Mouse (Mus musculus): Measurements from ENCODE around the gene Ypel3. TPM values are rescaled to one million over a fixed set of nuclear protein-coding genes. Genes with fewer than 3 reads are reported as not detected.

Ypel3 gene
- total RNA-seq, 2 experiments from 2014 or later, result 91.4 to 110 TPM

DNA sequence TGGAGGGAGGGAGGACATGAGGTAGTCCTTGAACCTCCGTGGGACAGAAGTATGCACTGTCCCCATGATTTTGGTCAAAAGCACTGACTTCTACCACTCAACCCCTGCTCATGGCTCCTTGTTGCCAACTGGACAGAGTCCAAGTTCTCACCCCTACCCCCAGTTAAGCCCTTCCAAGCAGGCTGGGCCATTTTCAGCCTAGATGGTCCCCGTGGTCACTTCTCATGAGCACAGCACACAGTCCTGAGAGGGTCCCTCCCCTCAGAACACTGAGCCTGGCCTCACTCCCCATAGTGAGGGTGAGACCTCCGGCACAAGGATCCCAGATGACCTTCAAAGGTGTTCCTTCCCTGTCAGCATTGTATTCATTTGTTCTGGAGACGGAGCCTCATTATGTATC, 12.4 kb downstream of the Ypel3 start:
- intact Hi-C loops (cut with DNase I), result no loop called here
- DNase-seq, result no peak

DNA sequence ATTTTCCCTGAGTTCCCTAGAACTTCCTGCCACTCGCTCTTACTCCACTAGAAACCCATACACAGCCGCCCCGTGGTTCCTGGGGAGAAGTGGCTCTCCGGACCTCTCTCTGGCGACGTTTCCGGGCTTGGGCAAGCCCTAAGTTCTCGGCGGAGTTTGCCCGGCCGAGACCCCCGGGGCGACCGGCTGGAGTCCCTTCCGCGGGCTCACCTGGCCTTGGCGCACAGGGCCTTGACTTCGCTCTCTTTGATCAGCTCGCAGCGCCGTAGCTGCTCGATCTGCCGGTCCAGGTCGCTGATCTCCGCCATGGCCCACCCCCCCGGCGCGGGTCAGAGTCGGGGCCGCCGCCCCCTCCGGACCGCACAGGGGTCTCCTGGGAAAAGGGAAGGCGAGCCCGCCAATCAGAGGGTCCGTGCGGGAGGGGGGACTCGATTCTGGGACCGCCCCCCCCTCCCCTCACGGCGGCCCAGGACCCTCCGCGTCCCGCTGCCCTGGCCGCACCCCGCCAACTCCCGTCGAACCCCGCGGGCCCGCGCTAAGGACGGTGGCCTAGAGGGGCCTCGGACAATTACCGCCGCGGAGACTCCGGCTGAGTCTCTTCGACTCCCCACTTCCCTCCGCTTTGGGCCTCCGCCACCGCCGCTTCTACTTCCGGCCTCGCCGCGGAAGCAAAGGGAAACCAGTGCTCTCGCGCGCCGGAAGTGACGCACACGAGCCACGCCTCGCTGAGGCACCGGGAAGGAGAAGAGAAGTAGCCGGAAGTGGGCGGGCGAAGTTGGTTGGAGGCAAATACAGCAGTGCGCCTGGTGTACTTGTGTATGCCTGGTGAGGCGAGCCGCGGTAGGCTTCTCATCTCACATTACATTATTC, 15.3 kb downstream of the Ypel3 start, which contains the start of gene Ppp4c:
Gene Ppp4c (minus strand): TSS at position 646 of the 870 bp plus-strand sequence.
- intact Hi-C loops (cut with DNase I), result loop anchor here (1.0 to 5.0 kb wide), 3 partner anchors 12 to 95 kb away; partner anchors contain the start of genes Bola2 and Slx1b
- DNase-seq, result peak; percentile 95

DNA sequence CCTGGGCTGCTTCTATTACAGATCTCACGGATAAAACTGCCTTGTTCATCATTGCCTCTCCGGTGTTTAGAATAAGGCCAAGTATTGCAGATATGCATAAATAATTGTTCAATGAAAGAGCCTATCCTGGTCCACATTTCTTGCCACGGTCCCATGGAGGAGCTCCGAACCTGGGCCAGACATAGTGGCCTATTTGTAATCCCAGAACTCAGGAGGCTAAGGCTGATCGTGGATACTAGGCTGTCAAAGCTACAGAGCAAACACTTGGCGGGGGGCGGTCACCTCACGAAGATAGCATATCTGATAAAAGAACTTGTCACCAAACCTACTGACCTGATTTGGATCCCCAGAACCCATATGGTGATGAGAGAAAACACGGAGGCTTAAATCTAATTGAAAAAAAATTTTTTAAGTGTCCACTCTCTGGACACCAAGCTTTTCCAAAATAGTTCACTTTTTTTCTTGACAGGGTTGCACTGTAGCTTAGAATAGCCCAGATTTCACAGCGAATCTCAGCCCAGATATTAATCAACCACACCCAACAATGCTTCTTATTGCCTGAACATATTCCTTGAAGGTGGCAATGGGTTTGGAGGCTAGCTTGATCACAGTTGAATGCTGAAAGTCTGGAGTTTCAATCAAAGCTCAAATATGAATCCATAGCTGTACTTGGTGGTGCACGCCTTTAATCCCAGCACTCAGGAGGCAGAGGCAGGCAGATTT, 16.1 kb downstream of the Ypel3 start:
- intact Hi-C loops (cut with DNase I), result loop anchor here (1.0 to 5.0 kb wide), 2 partner anchors 13 to 96 kb away; partner anchors contain the start of genes Bola2 and Slx1b
- DNase-seq, result no peak

DNA sequence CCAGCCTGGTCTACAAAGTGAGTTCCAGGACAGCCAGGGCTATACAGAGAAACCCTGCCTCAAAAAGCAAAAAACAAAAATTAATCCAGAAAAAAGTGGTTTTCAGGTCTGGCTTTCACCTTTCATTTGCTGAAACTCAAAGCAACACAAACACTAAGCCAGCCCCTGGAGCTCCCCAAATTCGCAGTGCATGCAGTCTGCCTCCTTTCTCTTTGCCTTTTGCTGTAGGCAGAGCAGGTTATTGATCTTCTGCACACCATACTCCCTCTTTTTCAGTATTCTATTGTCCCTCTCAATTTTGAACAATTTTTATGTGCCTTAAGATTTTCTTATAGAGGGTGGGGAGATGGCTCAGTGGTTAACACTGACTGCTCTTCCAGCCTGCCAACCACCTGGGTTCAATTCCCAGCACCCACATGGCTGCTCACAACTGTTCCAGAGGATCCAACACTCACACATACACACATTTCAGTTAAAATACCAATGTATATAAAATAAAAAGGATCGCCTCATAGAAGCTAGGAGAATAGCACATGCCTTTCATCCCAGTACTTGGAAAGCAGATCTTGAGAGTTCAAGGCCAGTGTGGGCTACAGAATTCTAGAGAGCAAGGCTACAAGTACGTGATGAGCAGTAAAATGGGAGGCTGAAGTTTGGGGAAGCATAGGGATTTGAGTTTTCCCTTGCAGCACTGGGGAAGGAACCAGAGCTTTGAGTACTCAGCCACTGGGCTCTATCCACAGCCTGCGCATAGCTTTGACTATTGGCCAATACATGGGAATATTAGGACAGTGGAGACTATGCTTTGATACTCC, 16.9 kb downstream of the Ypel3 start:
- no peak for DNase-seq
- intact Hi-C loops (cut with DNase I), result loop anchor here (5.0 kb wide), 1 partner anchor 96 kb away; the partner anchor contains the start of genes Bola2 and Slx1b

DNA sequence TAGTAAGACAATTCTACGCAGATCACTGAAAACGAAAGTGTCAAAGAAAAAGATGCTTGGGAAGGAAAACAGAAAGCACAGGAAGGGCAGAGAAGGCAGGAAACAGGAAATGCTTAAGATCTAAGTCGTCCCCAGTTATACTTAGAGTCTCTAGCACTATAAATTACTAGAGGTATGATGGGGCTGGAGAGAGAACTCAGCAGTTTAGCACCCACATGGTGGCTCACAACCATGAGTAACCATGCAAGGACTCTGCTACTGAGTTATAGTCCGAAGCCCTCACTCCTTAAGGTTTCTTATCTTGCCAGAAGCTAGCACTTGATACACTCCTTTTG, 17.5 kb downstream of the Ypel3 start:
- intact Hi-C loops (cut with DNase I), result loop anchor here (5.0 kb wide), 1 partner anchor 97 kb away; the partner anchor contains the start of genes Bola2 and Slx1b
- DNase-seq, result no peak

DNA sequence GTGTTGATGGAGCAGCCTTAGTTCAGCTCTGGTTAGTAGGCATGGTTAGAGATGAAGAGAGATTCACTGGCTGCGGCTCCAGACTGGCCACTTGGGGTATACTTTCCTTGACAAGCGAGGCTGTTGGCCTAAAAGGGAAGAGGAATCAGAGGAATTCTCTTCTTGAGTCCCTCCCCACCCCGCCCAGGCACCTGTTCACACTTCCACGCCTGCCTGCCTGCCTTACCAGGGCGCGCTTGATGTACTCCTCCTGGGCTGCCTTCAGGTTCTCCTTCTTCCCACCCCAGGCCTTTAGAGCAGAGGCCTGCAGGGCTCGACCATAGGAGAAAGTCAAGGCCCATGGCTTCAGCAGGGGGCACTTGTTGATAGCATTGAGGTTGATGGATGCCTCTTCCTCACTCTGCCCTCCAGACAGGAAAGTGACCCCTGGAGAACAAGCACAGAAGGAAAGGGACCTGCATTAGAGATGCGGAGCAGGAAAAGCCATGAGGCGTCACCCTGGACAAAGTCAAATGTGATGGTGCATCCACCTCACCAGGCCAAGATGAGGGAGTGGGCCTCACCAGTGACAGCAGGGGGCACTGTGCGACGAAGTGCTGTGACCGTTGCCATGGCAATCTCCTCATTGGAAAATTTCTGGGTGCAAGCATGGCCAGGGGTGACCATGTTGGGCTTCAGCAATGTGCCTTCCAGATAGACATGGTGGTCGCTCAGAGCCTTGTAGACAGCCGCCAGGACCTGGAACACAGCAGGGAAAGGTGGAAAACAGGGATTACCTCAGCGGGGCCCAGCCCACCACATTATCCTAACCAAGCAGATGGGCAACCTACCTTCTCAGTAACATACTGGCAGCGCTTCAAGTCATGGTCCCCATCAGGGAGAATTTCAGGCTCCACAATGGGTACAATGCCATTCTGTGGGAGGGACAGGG, 18.9 kb downstream of the Ypel3 start:
- intact Hi-C loops (cut with DNase I), result no loop called here
- DNase-seq, result no peak

DNA sequence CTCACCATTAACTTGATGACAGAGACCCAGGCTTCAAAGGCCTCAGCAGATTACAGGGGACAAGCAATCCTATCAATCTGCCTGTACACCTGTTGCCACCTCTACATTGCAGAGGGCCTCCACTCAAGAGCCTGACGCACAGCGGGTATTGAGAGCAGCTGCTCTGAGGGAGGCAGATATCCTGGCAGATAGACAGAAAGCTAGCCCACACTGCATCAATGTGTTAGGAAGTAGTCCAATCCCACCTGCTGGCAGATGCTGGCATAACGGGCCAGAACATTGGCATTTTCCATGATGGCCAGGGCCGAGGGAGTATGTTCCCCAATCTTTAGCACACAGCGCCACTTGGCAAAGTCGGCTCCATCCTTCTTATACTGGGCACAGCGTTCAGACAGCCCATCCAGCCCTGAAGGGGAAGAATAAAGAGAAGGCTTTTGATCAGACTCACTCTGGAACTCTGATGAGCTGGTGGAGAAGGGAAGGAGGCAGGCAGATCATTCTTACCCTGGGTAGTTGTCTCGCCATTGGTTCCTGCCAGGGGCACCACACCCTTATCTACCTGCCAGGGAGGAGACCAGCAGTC, 19.7 kb downstream of the Ypel3 start:
- no peak for DNase-seq
- intact Hi-C loops (cut with DNase I), result no loop called here

DNA sequence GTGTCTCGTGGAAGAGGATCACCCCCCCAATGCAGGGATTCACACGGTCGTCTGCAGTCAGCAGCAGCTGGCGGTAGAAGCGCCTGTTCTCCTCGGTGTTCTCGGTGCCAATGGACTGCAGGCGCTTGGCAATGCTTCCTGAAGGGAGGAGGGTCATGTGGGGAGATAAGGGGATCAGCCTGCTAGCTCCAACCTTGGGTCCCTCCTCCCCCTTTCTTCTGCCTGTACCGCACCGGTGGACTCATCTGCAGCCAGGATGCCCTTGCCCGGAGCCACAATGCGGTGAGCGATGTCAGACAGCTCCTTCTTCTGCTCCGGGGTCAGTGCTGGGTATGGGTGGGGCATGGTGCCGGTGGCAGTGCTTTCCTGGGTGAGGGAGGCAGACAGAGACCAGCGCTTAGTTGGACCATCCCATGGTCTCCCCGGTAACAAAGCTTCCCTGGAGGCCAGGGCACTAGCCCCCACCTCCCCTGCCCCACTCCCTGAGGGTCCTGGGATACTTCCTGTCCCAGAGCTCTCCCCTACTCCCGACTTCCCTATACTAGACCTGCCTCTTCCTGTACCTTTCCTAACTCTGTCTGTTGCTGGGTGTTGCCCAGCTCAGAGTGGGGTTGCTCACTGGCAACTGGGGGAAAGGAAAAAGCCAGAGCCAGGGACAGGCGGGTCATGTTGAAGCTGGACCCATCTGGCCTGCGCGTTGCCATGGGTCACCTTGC, 20.8 kb downstream of the Ypel3 start, which contains the start of gene Fam57b:
Gene Fam57b (plus strand): TSS at position 258 of the 716 bp plus-strand sequence.
- DNase-seq, result peak; percentile 45 to 64
- intact Hi-C loops (cut with DNase I), result loop anchor here (1.0 to 2.0 kb wide), 2 partner anchors 20 to 39 kb away; partner anchors contain the start of gene Mapk3

DNA sequence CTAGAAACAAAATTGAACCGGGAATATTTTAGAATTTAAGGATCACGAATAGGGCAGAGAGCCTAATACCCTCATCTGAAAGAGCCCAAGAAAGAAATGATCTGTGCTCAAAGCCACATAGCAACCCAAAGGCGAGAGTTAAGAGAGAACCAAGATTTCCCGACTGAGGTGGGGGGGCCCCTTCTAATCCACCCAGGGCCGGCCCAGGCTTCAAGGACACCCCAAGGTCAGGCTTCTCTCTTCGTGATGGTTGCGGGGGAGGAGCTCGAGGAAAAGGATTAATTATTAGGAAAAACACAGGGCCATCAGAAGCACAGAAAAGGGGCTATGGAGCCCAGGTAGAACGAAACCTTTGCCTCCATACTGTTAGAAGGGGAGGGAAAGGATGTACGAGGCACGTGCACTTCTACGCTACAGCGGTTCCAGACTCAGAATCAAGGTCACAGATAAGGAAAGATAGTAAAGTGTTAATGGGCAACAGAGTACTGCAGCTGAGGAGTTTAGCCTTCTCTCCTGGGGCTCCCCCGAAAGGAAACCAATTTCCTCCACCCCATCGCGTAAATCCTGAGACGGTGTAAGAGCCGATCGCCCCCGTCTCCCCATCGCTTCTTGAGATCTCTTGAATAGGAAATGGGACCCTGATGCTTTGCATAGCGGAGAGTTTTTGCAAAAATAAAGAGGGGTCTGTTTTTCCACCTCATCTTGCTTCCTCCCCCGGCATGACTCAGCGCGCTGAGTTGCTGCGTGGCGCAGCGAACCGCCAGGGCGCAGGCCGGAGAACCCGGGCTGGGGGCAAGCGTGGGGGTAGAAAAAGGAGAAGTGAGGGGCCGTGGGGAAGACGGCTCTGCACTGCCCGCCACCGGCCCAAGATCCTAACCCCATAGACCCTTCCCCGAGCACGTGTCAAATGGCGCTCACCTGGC, 21.6 kb downstream of the Ypel3 start:
- DNase-seq, result peak in 1 of 2 experiments; percentile 56
- intact Hi-C loops (cut with DNase I), result loop anchor here (2.0 kb wide), 1 partner anchor 40 kb away; the partner anchor contains the start of gene Mapk3

DNA sequence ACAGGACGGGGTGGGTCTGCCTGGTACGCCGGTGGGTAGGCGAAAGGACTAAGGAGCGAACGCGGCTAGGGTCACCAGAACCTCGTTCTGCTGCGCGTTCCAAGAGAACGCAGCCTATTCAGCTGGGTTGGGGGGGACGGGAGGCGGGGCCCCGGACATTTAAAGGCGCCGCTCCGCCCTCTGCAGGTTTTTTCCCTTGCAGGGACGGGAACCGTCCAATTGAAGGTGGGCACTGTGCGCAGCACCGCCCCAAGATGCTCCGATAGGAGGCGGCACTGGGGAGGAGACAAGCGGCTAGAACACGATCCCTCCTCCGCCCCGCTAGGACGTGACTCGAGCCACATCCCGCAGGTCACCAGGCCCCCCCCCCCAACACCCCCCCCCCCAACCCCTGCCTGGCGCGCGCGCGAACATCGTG, 22.3 kb downstream of the Ypel3 start:
- DNase-seq, result peak; percentile 95 to 96
- intact Hi-C loops (cut with DNase I), result loop anchor here (2.0 kb wide), 1 partner anchor 40 kb away; the partner anchor contains the start of gene Mapk3

DNA sequence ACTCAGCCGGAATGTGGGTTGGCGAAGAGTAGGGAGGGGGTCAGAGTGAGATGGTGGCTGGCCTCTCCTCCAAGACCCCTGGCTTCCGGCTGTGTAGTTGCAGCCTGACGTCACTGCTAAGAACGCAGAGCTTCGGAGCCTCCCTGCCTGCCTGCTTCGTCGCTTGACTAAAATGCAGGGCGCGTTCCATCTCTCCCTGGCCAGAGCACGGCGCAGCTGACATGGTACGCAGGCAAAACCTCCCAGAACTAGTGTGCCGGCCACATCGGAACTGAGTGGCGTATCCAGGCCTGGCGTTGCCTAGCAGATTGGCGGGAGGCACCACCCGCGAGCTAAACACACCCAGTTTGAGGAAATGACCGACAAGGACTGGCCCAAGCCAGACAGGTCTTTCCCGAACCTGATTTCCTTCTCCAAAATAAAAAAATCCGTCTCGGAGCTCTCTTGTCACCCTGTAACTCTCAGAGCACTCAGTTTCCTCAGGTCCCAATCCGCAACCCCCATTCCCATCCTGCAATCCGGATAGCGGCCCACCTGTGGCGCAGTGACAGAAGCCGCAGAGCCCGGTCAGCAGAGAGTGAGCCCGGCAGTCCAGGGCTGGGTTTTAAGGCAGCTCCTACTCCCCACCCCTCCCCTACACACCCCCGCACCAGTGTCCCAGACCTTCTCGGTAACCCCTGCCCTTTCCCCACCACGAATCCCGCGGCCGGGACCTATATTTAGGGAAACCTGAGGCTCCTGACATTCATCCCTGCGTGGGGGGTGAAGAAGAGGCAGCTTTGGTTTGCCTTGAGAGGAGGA, 22.9 kb downstream of the Ypel3 start:
- DNase-seq, result peak in 1 of 2 experiments; percentile 81
- intact Hi-C loops (cut with DNase I), result loop anchor here (2.0 to 5.0 kb wide), 2 partner anchors 41 to 63 kb away; partner anchors contain the start of genes Hirip3, Ino80e and Mapk3

DNA sequence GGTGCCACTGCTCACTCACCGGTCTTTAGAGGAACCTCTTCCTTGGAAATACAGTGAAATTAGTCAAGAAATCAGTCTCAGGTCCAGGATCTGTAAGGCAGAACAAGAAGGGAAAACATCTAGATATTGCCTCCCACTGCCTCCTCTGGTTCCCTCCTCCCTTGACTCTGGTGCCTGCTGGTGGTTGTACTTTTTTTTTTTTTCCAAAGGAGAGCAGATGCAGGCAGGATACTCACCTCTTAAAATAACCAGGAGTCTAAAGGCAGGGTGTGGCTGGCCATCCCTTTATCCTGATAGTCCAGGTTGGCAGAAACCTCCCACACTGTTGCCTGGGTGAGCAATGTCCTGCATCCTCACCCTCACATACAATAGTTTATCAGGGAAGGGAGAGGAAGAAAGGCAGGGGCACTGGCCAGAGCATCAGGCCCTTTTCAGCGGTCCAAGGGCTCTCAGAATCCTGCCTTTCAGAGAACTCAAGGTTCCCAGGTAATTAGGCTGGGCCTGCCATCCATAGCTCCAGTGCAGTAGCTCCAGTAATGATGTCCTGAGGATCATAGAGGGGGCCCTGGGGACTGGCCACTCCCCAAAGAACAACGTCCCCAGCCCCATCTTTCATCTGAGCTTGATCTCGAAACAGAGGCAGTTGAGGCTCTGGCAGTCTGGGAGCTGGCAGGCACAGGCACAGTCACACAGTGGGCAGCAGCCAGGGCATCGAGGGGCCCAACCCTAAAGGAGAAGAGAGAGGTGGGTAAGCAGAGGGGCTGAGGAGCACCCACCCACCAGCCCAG, 23.7 kb downstream of the Ypel3 start:
- no peak for DNase-seq
- intact Hi-C loops (cut with DNase I), result loop anchor here (5.0 kb wide), 1 partner anchor 62 kb away; the partner anchor contains the start of genes Hirip3 and Ino80e

DNA sequence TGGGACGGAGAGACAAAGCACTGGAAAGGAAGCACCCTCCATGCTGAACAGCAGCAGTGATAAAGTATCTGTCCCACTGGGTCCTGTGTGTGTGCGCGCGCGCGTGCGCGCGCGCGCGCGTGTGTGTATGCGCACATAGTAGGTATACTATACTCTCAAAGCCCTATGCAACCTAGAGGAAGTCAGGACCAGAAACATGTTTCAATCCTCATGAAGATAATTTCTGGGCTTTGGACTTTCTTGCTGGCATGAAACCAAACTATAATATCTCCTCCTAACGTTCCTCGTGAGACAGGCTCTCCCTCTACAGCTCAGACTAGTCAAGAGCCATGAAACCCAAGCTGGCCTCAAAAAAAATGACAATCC, 24.3 kb downstream of the Ypel3 start:
- no peak for DNase-seq
- intact Hi-C loops (cut with DNase I), result loop anchor here (5.0 kb wide), 1 partner anchor 61 kb away; the partner anchor contains the start of genes Hirip3 and Ino80e

DNA sequence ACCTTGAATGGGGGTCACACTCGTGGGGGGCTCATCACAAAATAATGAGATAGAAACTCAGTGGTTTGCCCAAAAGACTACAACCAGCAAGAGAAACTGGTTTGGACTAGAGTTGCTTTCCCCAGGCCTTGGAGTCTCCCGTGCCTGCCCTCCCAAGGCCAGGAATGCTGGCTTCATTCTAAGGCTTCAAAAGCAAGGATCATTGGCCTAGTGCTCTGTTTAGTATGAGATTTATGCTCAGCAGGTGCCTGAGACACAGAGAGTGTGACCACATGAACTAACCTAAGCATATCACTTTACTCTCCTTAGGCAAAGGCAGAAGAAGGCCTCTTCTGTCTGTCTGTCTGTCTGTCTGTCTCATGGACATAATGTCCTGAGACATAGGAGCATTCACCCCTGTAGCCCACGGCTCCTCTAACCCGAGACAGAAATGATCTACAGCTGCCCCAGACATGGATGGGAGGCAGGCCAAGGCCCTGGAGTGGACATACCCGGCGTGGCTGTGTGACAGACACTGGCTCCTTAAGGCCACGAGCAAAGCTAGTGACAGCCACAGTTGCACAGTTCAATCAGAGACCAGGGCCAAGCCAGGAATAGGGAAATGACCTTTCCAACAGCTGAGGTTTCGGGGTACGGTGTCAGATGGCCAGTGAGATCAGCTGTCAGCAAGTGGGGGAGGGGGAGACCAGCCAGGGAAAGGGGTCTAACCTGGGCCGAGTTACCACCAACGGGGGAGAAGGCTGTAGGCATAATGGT, 25.6 kb downstream of the Ypel3 start:
- intact Hi-C loops (cut with DNase I), result loop anchor here (5.0 kb wide), 1 partner anchor 60 kb away; the partner anchor contains the start of genes Hirip3 and Ino80e
- no peak for DNase-seq
